Mouse (Mus musculus): ENCODE data around the gene Trpc4ap.

Gene Trpc4ap

DNA sequence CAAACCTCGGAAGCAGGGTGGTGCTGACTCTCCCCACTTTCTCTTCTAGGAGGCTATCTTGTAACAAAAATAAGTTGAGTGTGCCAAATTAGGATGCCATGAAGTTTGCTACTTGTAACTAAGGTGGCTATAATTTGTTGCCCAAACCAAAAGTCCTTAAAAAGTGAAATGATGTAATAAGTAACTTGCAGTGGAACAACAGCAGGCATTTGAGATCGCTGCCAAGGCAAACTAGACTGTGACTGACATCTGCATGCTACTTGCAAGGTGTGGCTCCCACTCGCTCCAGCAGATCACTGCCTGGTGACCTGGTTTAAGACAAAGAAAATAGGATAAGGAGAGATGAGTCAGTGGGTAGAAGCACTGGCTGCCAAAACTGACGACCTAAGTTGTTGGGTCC, 952 bp upstream of the Trpc4ap start:
- DNase-seq (ENCODE audit: low spot score): peak; percentile 58

DNA sequence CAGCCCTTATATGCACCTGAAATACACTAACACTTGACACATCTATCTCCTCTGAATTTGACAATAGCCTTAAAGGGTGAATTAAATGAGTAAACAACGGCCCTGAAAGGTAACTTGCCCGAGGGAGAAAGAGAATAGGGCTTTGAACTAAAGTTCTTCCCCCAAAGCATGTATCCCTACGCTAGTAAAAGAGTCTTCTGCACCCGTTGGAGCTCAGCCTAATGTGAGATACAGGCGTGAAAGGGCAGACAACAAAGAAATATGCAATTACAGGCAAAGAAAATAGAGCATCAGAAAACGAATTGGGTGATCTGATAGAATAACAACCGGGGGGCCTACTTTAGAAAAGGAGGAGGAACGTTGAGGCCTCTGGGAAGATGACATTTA, 855 bp downstream of the Trpc4ap start:
- DNase-seq (ENCODE audit: low spot score): peak; percentile 51

DNA sequence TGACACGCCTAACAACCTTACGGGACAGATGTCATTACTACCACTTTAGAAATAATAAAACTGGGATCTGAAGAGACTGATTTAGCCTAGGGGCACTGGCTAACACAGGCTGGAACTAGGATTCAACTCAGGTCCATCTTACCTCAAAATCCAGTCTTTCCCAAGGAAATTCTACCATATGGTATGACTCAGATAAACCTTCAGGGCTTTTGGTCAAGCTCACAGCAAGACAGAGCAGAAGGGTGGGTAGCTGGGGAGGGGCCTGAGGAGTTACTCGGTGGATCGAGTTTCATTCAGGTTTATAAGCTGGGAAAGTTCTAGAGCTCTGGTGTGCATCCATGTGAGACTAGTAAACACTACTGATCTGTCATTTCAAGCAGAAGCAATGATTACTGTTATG, 3.0 kb downstream of the Trpc4ap start:
- no peak for DNase-seq (ENCODE audit: low spot score)

DNA sequence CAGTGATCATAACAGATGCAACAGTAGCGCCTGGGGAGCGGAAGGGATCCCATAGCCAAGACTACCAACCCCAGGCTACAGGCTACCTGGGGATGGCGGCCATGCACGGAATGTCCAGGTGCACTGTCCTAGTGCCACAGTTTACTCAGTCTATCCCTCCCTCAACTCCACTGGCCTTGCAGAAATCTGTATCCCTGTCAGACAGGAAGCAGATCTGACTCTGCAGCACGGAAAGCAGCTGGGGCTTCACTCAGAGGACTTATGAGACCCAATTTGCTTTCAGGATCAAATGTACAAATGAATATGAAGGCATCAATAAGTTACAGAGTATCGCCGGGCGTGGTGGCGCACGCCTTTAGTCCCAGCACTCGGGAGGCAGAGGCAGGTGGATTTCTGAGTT, 4.4 kb downstream of the Trpc4ap start:
- DNase-seq (ENCODE audit: low spot score): no peak

DNA sequence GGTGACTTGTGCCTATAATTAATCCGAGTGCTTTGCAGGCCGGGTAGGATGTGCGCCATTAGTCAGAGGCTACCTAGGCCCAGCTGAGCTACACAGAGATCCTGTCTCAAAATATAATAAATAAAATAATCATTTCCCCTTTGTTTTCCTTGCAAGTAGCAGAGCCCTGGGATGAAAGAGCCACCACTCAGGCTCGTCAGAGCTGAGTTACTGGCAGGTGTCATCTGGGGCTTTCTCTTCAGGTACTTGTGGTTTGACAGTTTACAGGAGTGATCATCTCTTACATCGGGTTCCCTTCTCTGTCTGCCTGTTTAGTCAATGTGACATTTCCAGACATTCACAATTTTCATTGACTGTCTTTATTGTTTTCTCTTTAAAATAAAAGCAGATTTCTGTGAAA, 5.6 kb downstream of the Trpc4ap start:
- no peak for DNase-seq (ENCODE audit: low spot score)

- no peak for DNase-seq (ENCODE audit: low spot score)
These were observed 8.4 kb downstream of the Trpc4ap start for GRCm38 (mm10) chr2:155683821-155684220.

DNA sequence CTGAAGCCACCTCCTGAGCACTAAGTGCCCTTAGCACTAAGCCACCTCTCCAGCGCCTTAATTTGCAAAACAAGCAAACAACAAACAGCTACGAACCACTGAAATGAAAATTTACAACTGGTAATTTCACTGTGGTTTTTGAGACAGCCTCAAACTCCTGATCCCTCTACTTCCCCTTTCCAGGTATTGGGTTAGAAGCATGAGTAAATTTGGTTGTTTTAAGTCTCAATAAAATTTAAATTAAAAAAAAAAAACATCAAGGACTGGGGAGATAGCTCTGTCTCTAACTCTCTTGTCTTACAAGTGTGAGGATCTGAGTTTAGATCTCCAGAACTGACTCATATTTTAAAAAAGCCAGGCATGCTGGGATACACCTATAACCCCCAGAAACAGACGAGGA, 9.0 kb downstream of the Trpc4ap start:
- no peak for DNase-seq (ENCODE audit: low spot score)

DNA sequence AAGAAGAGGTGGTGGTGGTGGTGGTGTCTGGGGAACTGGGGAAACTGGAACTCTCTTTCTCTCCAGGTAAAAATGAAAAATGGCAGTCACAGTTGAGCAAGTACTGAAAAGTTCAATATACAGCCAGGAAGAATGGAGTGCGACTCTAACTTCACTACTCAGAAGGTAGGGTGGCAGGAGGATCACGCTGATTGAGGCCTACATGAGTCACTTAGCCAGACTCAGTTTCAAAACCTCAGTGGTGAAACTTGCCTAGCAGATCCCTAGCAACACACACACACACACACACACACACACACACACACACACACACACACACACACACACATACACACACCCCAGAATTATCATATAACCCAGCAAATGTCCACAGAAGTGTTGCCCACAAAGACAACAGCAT, 10.3 kb downstream of the Trpc4ap start:
- DNase-seq (ENCODE audit: low spot score): no peak

DNA sequence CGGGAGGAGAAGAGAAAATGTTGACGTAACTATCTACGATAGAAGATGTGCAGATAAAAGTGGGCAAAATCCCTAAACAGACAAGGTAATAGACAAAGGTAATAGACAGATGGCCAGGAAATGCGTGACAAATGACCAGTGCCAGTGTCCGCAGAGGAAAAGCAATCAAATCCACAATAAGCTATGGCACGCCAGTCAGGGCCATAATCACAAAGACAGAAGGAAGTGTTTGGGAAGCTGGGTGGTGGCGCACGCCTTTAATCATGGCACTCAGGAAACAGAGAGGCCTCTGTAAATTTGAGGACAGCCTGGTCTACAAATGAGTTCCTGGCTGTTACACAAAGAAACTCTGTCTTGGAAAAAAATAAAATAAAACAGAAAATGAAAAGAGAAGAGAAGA, 11.0 kb downstream of the Trpc4ap start:
- DNase-seq (ENCODE audit: low spot score): no peak

GRCm38 (mm10) chr2:155680591-155680990, 11.6 kb downstream of the Trpc4ap start:
- no peak for DNase-seq (ENCODE audit: low spot score)

- no peak for DNase-seq (ENCODE audit: low spot score)
These were observed 12.5 kb downstream of the Trpc4ap start for GRCm38 (mm10) chr2:155679586-155680110.

GRCm38 (mm10) chr2:155675118-155675517, 17.1 kb downstream of the Trpc4ap start:
- no peak for DNase-seq (ENCODE audit: low spot score)

DNA sequence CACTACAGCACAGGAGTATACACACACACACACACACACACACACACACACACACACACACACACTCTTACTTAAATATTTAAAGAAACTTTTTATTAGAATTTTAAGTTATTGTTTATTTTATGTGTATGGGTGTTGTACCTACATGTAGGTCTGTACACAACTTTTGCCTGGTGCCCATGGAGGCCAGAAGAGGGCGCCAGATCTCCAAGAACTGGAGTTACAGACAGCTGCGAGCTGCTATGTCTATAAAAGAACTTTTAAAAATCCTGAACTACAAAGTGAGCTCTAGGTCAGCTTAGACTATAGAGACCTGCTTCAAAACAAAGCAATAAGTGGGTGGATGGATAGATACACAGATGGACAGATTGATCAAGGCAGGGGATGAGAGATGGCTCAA, 18.6 kb downstream of the Trpc4ap start:
- peak; percentile 63 for DNase-seq (ENCODE audit: low spot score)

GRCm38 (mm10) chr2:155671236-155671635, 20.9 kb downstream of the Trpc4ap start:
- DNase-seq (ENCODE audit: low spot score): no peak

DNA sequence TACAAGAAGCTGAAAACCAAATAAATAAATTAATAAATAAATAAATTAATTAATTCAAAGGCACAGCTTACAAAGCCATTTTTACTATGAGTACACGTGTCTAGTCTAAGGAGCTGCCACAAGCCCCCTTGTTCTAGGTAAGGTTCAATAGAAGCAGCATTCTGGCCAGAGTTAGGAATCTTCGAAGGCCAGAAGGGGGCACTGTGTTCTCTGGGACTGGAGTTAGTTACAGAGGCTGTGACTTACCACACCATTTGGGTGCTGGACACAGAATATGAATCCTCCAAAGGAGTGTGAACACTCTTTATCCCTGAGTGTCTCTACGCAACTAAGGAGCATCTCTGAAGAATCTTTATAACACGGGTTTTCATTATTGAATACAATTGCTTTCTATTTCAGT, 23.7 kb downstream of the Trpc4ap start:
- peak; percentile 54 for DNase-seq (ENCODE audit: low spot score)

DNA sequence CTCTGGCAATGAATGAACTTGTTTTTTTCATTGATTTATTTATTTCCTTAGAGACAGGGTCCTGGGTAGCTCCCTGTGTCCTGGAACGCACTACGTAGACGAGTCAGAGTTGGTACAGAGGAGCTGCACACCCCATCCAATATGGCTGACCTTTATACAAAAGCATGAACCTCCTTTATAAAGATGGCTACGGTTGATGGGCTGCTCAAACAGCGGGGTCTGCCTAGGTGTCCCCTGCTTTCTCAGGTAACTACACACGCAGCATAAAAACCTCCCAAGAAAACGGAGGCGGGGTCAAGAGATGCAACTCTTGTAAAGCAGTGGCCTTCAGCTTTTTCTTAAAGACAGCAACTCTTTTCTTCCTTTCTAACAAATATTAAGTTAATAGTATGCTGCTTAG, 24.3 kb downstream of the Trpc4ap start:
- no peak for DNase-seq (ENCODE audit: low spot score)

GRCm38 (mm10) chr2:155663910-155664460, 28.2 kb downstream of the Trpc4ap start:
- DNase-seq (ENCODE audit: low spot score): no peak

GRCm38 (mm10) chr2:155663097-155663496, 29.1 kb downstream of the Trpc4ap start:
- peak; percentile 54 for DNase-seq (ENCODE audit: low spot score)

DNA sequence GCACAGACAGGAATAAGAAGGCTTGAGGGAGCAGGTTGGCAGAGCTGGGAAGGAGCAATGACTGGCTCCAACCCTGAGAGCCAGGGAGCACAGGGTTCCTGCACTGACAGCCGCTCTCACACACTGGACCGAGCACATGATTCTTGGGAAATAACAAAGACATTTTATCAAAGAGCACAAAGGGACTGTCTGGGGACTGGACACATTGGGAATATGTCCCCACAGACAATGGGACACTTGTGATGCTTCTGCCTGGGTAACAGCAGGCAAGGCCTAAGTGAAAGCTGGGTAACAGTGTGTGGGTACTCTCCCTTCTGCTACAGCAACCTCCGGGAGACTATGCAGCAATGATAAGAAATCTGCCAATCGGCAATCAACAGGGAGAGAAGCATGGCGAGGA, 29.8 kb downstream of the Trpc4ap start:
- DNase-seq (ENCODE audit: low spot score): no peak

- DNase-seq (ENCODE audit: low spot score): no peak
These were observed 36.3 kb downstream of the Trpc4ap start for GRCm38 (mm10) chr2:155655759-155656372.

DNA sequence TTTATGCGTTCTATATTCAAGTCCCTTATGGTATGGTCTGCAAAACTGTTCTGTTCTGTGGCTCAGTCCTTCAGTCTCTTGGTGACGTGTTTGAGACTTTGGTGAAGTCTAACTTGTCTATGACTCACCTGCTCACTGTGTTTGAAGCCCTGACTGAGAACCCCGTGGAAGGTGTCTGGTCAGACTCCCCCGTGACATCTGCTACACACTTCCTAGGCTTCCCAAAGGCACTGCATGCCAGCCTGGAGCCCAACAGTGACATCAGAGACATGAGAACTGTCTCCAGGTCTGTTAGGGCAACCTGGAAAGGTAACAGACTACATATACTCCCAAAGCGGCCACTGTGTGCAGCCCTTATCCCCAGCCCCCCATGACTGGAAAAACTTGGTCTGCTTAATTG, 39.6 kb downstream of the Trpc4ap start:
- no peak for DNase-seq (ENCODE audit: low spot score)

GRCm38 (mm10) chr2:155645746-155646145, 46.4 kb downstream of the Trpc4ap start:
- no peak for DNase-seq (ENCODE audit: low spot score)

DNA sequence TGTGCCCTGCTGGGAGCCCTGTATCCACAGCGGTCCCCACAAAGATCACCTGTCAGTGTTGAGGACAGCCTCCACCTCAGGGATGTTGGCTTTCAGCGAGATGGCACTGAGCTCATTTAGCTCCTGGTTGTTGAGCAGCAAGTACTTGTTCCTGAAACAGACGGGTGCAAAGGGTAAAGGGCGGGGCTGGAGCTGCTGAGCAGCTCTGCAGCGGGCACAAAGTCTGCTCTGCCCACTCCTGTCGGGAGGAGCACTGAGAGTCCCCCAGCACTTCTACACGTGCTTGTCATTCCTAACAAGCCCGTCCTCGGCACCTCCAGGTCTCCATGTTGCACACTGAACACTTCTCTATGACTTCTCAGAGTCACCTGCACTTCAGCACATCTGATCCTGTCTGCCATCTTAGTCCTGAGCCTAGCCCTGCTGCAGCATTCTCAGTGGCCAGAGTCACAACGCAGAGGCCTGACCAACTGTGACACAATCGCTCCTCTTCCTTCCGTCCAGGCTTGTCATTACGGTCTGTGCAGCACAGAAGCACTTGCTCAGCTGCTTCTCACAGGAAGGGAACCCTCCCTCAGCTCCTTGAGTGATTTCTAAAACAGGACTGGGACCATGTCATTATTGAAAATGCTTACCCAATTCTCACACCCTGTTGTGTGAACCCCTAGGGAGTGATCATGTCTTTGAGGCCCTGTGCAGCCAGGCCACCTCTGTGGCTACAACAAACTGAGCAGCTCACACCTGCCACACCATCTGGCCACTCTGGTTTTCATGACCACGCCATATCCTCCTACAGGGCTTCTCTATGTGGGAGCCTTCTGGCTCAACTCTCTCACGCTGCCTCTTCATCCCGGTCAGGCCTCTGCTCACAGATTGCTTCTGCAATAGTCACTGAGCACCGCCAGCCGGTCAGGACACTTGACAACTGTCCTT, 50.4 kb downstream of the Trpc4ap start:
- no peak for DNase-seq (ENCODE audit: low spot score)

Measured in adipocyte (in vitro differentiated cells).